Mouse (Mus musculus) spleen, adult 18-20 months (tissue): ENCODE measurements around the gene Mecom.

Experiments used
- DNase-seq, 2 experiments: peaks; one replicate each; pipeline ENCODE4 v3.0.0; 2022; ENCODE audit warnings: mixed read lengths in 2 of 2

Gene Mecom

GRCm38 (mm10) chr3:30009596-30009995 lies 538.2 kb downstream of the Mecom start:
- DNase-seq, result no peak

GRCm38 (mm10) chr3:30004888-30005405 lies 542.9 kb downstream of the Mecom start:
- no peak for DNase-seq

- DNase-seq, result no peak
Measured at GRCm38 (mm10) chr3:30000260-30000659, 547.5 kb downstream of the Mecom start.

GRCm38 (mm10) chr3:29999035-29999434 lies 548.8 kb downstream of the Mecom start:
- DNase-seq, result no peak

- DNase-seq, result no peak
Measured at GRCm38 (mm10) chr3:29997068-29997467, 550.7 kb downstream of the Mecom start.

GRCm38 (mm10) chr3:29993346-29993745 lies 554.5 kb downstream of the Mecom start:
- DNase-seq, result no peak

GRCm38 (mm10) chr3:29991523-29991922 lies 556.3 kb downstream of the Mecom start:
- no peak for DNase-seq

GRCm38 (mm10) chr3:29984431-29984830 lies 563.4 kb downstream of the Mecom start:
- no peak for DNase-seq

GRCm38 (mm10) chr3:29981259-29981910 lies 566.4 kb downstream of the Mecom start:
- DNase-seq, result no peak

GRCm38 (mm10) chr3:29980531-29980930 lies 567.3 kb downstream of the Mecom start:
- no peak for DNase-seq

GRCm38 (mm10) chr3:29976580-29976979 lies 571.2 kb downstream of the Mecom start:
- DNase-seq, result no peak

- DNase-seq, result no peak
Measured at GRCm38 (mm10) chr3:29968433-29968949, 579.3 kb downstream of the Mecom start.

GRCm38 (mm10) chr3:29963953-29964352 lies 583.9 kb downstream of the Mecom start:
- no peak for DNase-seq

GRCm38 (mm10) chr3:29963447-29963846 lies 584.4 kb downstream of the Mecom start:
- DNase-seq, result no peak

- no peak for DNase-seq
Measured at GRCm38 (mm10) chr3:29959051-29959450, 588.8 kb downstream of the Mecom start.

GRCm38 (mm10) chr3:29957365-29958236 lies 590.2 kb downstream of the Mecom start:
- no peak for DNase-seq

- no peak for DNase-seq
Measured at GRCm38 (mm10) chr3:29953269-29953668, 594.5 kb downstream of the Mecom start.

- DNase-seq, result no peak
Measured at GRCm38 (mm10) chr3:29950853-29951252, 597.0 kb downstream of the Mecom start.

- DNase-seq, result no peak
Measured at GRCm38 (mm10) chr3:29903596-29904308, 644.1 kb downstream of the Mecom start.
